Mouse (Mus musculus): Measurements from ENCODE around the gene Gm21750.

DNA sequence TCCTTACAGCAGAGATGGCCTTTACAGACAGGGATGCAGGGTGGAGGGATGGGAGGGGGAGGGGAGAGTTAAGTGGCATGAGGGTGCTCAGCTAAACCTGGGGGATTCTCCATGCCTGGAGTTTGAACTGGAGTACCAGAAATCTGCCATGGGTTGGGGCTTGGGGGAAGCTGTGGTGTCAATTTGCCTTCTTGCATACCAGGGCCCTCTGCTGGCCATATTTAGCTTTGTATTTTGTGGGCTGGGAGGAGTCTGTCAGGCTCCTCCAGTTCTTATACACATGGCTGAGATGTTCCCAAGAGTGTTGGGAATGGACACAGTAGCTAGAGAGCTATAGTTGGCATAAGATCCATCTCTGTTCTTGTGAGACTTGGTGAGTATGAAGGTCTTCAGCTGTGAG is 23.6 kb upstream of the Gm21750 start:
- peak; percentile 53 for TF ChIP-seq CTCF (IDR thresholded peaks at IDR 0.05; ENCODE audit: low read depth, low read length)
- no peak for TF ChIP-seq POLR2A (IDR thresholded peaks at IDR 0.05; ENCODE audit: extremely low read depth, insufficient read depth, low read length)

Data from liver, adult 2 months (tissue).